Mouse (Mus musculus) myocyte (in vitro differentiated cells): Measurements from ENCODE around the gene Unc119b. TPM values are rescaled to one million over a fixed set of nuclear protein-coding genes. Genes with fewer than 3 reads are reported as not detected.
"Not testable (repeated sequence)": the region's sequence is repeated elsewhere in the genome, so short reads cannot be mapped to it uniquely, and the experiment has no call there.

Experiments
- H3K27me3 ChIP-seq: one replicate; pipeline ENCODE4 v1.6.1; 2011; ENCODE audit not compliant: control insufficient read depth, insufficient read depth, insufficient read length
- H3K36me3 ChIP-seq: one replicate; pipeline ENCODE4 v1.6.1; 2011; ENCODE audit not compliant: control insufficient read depth, insufficient read depth
- H3K4me2 ChIP-seq: one replicate; pipeline ENCODE4 v1.6.1; 2011; ENCODE audit warnings: low read depth, control low read depth
- H3K4me3 ChIP-seq: one replicate; pipeline ENCODE4 v1.5.1; 2011; ENCODE audit warnings: mild to moderate bottlenecking, control low read depth, moderate library complexity
- H3K79me2 ChIP-seq: one replicate; pipeline ENCODE4 v1.6.1; 2011; ENCODE audit not compliant: control insufficient read depth, insufficient read depth
- H3ac ChIP-seq: one replicate; pipeline ENCODE4 v1.6.1; 2011; ENCODE audit not compliant: control insufficient read depth, insufficient read length
- CEBPB ChIP-seq: IDR thresholded peaks from 2 replicates; pipeline ENCODE4 v1.6.1; 2011; ENCODE audit warnings: mild to moderate bottlenecking, moderate library complexity; ENCODE audit not compliant: poor library complexity, insufficient read depth, severe bottlenecking
- E2F4 ChIP-seq: IDR thresholded peaks from one replicate; pipeline ENCODE4 v1.6.1; 2011; ENCODE audit warnings: mild to moderate bottlenecking, control low read depth, moderate library complexity; ENCODE audit not compliant: insufficient read depth
- MAX ChIP-seq: IDR thresholded peaks from one replicate; pipeline ENCODE4 v1.6.1; 2011; ENCODE audit warnings: low read depth, mild to moderate bottlenecking, control low read depth
- MYOD1 ChIP-seq, 3 experiments: IDR thresholded peaks; one replicate each; pipeline ENCODE4 v1.6.1; 2011; ENCODE audit warnings: control low read depth in 2 of 3, low read depth in 2 of 3, mild to moderate bottlenecking in 2 of 3, moderate library complexity in 1 of 3; ENCODE audit not compliant: insufficient read length in 2 of 3, control insufficient read depth in 1 of 3
- MYOG ChIP-seq, 3 experiments: IDR thresholded peaks; one replicate each; pipeline ENCODE4 v1.6.1; 2011; ENCODE audit warnings: control low read depth in 2 of 3, low read depth in 2 of 3, mild to moderate bottlenecking in 2 of 3; ENCODE audit not compliant: insufficient read length in 2 of 3, control insufficient read depth in 1 of 3, insufficient read depth in 1 of 3
- POLR2A ChIP-seq: IDR thresholded peaks from one replicate; pipeline ENCODE4 v1.6.1; 2011; ENCODE audit warnings: low read depth, mild to moderate bottlenecking, control low read depth, moderate library complexity; ENCODE audit not compliant: insufficient read length
- POLR2AphosphoS2 ChIP-seq: IDR thresholded peaks from one replicate; pipeline ENCODE4 v1.6.1; 2011; ENCODE audit warnings: low read depth, control low read depth; ENCODE audit not compliant: insufficient read length
- REST ChIP-seq: IDR thresholded peaks from one replicate; pipeline ENCODE4 v1.6.1; 2011; ENCODE audit warnings: mild to moderate bottlenecking, control low read depth, moderate library complexity; ENCODE audit not compliant: insufficient read depth, insufficient read length
- SRF ChIP-seq: IDR thresholded peaks from one replicate; pipeline ENCODE4 v1.6.1; 2011; ENCODE audit warnings: low read depth; ENCODE audit not compliant: control insufficient read depth, insufficient read length
- TCF12 ChIP-seq: IDR thresholded peaks from one replicate; pipeline ENCODE4 v1.6.1; 2011; ENCODE audit warnings: mild to moderate bottlenecking, control low read depth; ENCODE audit not compliant: poor library complexity, insufficient read depth, severe bottlenecking
- TCF3 ChIP-seq: IDR thresholded peaks from one replicate; pipeline ENCODE4 v1.6.1; 2011; ENCODE audit warnings: low read depth, control low read depth; ENCODE audit not compliant: insufficient read length
- USF1 ChIP-seq: IDR thresholded peaks from one replicate; pipeline ENCODE4 v1.6.1; 2011; ENCODE audit warnings: low read depth, mild to moderate bottlenecking, control low read depth, moderate library complexity
- polyA plus RNA-seq: library from polyadenylated mRNA; unstranded; fragments of >200 nt; fragmentation: generic; extraction: Trizol; gene quantifications from one replicate; pipeline ENCODE4 v1.2.1, GENCODE M21; 2012; ENCODE audit warnings: missing spikeins

The Unc119b gene
- polyA plus RNA-seq, 1 experiment = 24.5 TPM

DNA sequence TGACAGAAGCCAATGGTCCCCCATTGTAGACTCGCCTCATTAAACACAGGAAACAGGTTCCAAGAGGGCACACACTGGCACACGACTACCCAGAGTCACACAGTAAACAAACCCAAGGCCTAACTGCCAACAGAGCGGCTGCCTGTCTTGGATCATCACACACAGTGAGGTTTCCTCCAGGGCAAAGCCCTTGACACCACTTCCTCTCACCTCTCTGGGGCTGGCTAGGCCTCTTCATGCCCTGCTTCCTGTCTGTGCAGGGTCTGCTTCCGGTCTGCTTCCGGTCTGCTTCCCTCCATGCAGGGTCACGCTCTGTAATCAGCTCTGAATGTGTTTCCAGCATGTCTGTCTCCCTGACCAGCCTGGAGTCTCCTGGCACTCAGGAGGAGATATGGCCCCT is 32.6 kb upstream of the Unc119b start:
- H3K79me2 ChIP-seq = no peaks in the 10 kb centered on the region
- H3K27me3 ChIP-seq = no peaks in the 10 kb centered on the region
- TF ChIP-seq SRF = no peak
- no peak for TF ChIP-seq USF1
- no peak for TF ChIP-seq REST
- TF ChIP-seq E2F4 = no peak
- TF ChIP-seq CEBPB = no peak
- TF ChIP-seq TCF12 = no peak
- no peak for TF ChIP-seq POLR2A
- H3K4me2 ChIP-seq = no peak overlapping the region
- H3ac ChIP-seq = no peak overlapping the region
- H3K4me3 ChIP-seq = no peak overlapping the region
- H3K36me3 ChIP-seq = no peaks in the 10 kb centered on the region

DNA sequence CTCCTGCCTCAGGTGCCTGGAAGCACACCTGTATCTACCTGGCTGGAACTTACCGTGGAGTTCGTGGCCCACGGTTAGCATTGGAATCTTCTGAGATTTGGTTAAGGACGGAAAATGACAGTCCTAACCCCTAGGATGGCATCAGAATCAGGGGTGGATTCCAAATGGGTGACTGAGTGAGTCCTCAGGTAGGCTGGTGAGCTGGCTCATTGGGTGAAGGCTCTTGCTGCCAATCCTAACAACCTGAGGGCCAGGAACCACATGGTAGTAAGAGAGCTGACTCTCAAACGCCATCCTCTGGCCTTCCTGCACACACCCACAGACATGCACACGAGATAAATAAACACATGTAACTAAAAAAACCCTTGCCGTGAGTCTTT is 32.0 kb upstream of the Unc119b start:
- TF ChIP-seq E2F4 (no peak), USF1 (no peak), POLR2A (no peak), POLR2AphosphoS2 (no peak), MAX (no peak), TCF3 (no peak), CEBPB (no peak), MYOG (IDR thresholded peaks at IDR 0.05; ENCODE audit: control insufficient read depth in 1 of 3, insufficient read depth in 1 of 3, insufficient read length in 2 of 3, low read depth in 2 of 3) (no peak), SRF (no peak), MYOD1 (IDR thresholded peaks at IDR 0.05; ENCODE audit: control insufficient read depth in 1 of 3, insufficient read length in 2 of 3, low read depth in 2 of 3) (no peak), TCF12 (no peak), REST (no peak)
- Histone ChIP-seq H3K4me3 (no peak overlapping the region), H3K4me2 (no peak overlapping the region), H3K36me3 (no peaks in the 10 kb centered on the region), H3K79me2 (no peaks in the 10 kb centered on the region), H3ac (no peak overlapping the region), H3K27me3 (no peaks in the 10 kb centered on the region)

GRCm38 (mm10) chr5:115165895-115166814 is 31.4 kb upstream of the Unc119b start:
- Histone ChIP-seq H3K4me2 (no peak overlapping the region), H3K27me3 (no peaks in the 10 kb centered on the region), H3K36me3 (no peaks in the 10 kb centered on the region), H3K79me2 (no peaks in the 10 kb centered on the region), H3ac (no peak overlapping the region), H3K4me3 (no peak overlapping the region)
- TF ChIP-seq REST (no peak), POLR2AphosphoS2 (no peak), CEBPB (no peak), SRF (no peak), USF1 (no peak), POLR2A (no peak), MYOD1 (IDR thresholded peaks at IDR 0.05; ENCODE audit: control insufficient read depth in 1 of 3, insufficient read length in 2 of 3, low read depth in 2 of 3) (no peak), MAX (no peak), TCF12 (no peak), MYOG (IDR thresholded peaks at IDR 0.05; ENCODE audit: control insufficient read depth in 1 of 3, insufficient read depth in 1 of 3, insufficient read length in 2 of 3, low read depth in 2 of 3) (no peak), E2F4 (no peak), TCF3 (no peak)

DNA sequence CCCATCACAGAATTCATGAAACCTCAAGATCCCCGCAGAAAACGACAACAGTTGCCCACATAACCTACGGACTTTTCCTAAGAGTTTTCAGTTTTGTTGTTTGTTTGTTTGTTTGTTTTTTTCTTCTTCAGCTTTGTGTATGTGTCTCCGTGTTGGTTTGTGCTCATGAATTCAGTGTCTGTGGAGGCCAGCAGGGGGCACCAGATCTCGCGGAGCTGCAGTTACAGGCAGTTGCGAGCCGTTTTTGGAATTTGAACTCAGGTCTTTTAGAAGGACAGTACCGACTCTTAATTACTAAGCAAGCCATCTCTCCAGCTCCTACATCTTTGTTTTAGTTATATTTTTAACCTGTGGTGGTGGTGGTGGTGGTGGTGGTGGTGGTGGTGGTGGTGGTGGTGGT is 30.6 kb upstream of the Unc119b start:
- Histone ChIP-seq H3ac (no peak overlapping the region), H3K36me3 (no peaks in the 10 kb centered on the region), H3K4me2 (peak overlapping the region; percentile 7), H3K27me3 (no peaks in the 10 kb centered on the region), H3K79me2 (no peaks in the 10 kb centered on the region), H3K4me3 (no peak overlapping the region)
- TF ChIP-seq MYOD1 (IDR thresholded peaks at IDR 0.05; ENCODE audit: control insufficient read depth in 1 of 3, insufficient read length in 2 of 3, low read depth in 2 of 3) = no peak
- no peak for TF ChIP-seq SRF
- no peak for TF ChIP-seq E2F4
- no peak for TF ChIP-seq MYOG (IDR thresholded peaks at IDR 0.05; ENCODE audit: control insufficient read depth in 1 of 3, insufficient read depth in 1 of 3, insufficient read length in 2 of 3, low read depth in 2 of 3)
- no peak for TF ChIP-seq POLR2AphosphoS2
- no peak for TF ChIP-seq CEBPB
- no peak for TF ChIP-seq TCF12

- H3K27me3 ChIP-seq, H3K4me3 ChIP-seq, H3K36me3 ChIP-seq, H3ac ChIP-seq, H3K79me2 ChIP-seq, H3K4me2 ChIP-seq: not testable (repeated sequence)
Measured at GRCm38 (mm10) chr5:115164446-115164845, 29.7 kb upstream of the Unc119b start.
